Mouse (Mus musculus) intestine, postnatal 0 days (tissue): ENCODE measurements at regions not wholly inside any gene's neighbourhood (a gene's known extent, or its start where the extent isn't known, plus 50 kb on each side); places are given as distances from the start of the nearest gene placed in this dataset.

ENCODE experiments used
- ATAC-seq: fragments of 200-750 bp; cut with Nextera tagmentation; 2 replicates; pipeline ENCODE4 v1.8.0; 2017; ENCODE audit warnings: mild to moderate bottlenecking, moderate TSS enrichment, moderate library complexity
- H3K27ac ChIP-seq: fragments of 300-500 bp; sonication (generic); 2 replicates; pipeline ENCODE4 v1.5.1; 2014; ENCODE audit warnings: mild to moderate bottlenecking, low read depth, low read length, moderate library complexity
- H3K27me3 ChIP-seq: fragments of 300-500 bp; sonication (generic); replicated peaks from 2 replicates; pipeline ENCODE4 v1.6.1; 2014; ENCODE audit warnings: low read length, mixed read lengths; ENCODE audit not compliant: control insufficient read depth, insufficient read depth
- H3K36me3 ChIP-seq: fragments of 300-500 bp; sonication (generic); 2 replicates; pipeline ENCODE4 v1.6.1; 2014; ENCODE audit warnings: mild to moderate bottlenecking, moderate library complexity; ENCODE audit not compliant: control insufficient read depth, insufficient read depth
- H3K4me1 ChIP-seq: fragments of 300-500 bp; sonication (generic); replicated peaks from 2 replicates; pipeline ENCODE4 v1.6.1; 2014; ENCODE audit warnings: antibody characterized with exemption, low read length, mixed read lengths; ENCODE audit not compliant: control insufficient read depth, insufficient read depth
- H3K4me2 ChIP-seq: fragments of 300-500 bp; sonication (generic); replicated peaks from 2 replicates; pipeline ENCODE4 v1.6.1; 2014; ENCODE audit warnings: low read depth, mild to moderate bottlenecking, moderate library complexity
- H3K4me3 ChIP-seq: fragments of 300-500 bp; sonication (generic); 2 replicates; pipeline ENCODE4 v1.5.1; 2014; ENCODE audit warnings: low read depth, low read length
- H3K9ac ChIP-seq: fragments of 300-500 bp; sonication (generic); 2 replicates; pipeline ENCODE4 v1.6.1; 2014; ENCODE audit warnings: mild to moderate bottlenecking, low read depth, low read length
- H3K9me3 ChIP-seq: fragments of 300-500 bp; sonication (generic); 2 replicates; pipeline ENCODE4 v1.6.1; 2016; ENCODE audit warnings: mixed run types; ENCODE audit not compliant: control insufficient read depth
- CTCF ChIP-seq: sonication (generic); IDR thresholded peaks from 2 replicates; pipeline ENCODE4 v1.5.1; 2016; ENCODE audit warnings: low read depth, mild to moderate bottlenecking, control low read depth, antibody characterized with exemption, moderate library complexity
- WGBS: fragments of 180-500 bp; shearing (Covaris S2); extraction: QIAGEN DNeasy Blood & Tissue Kit; methylation state at CpG from one replicate; pipeline ENCODE4 v1.1.7; 2014; 5-methylcytosine and 5-hydroxymethylcytosine counted together

- Histone ChIP-seq H3K4me1 (no peaks in the 10 kb centered on the region), H3K9me3 (no peaks in the 10 kb centered on the region), H3K27ac (no peak overlapping the region), H3K4me2 (peak overlapping the region; percentile 53), H3K4me3 (peak overlapping the region; percentile 0; the same call in 1 of the 2 replicates), H3K9ac (no peak overlapping the region), H3K27me3 (0 out of 2 replicates have a peak, but pooled peaks cover 8% of the 10 kb centered on the region), H3K36me3 (no peaks in the 10 kb centered on the region)
- 5% methylated on average over 14 of the region's 14 CpGs for WGBS
- peak; percentile 99 for TF ChIP-seq CTCF
- ATAC-seq = peak; percentile 78
Measured at GRCm38 (mm10) chr4:114665684-114666083, 155.8 kb upstream of the Gm12830 start.

GRCm38 (mm10) chr4:114666238-114666978, 155.1 kb upstream of the Gm12830 start:
- WGBS = 14% methylated on average over 41 of the region's 41 CpGs
- Histone ChIP-seq H3K9ac (peak overlapping the region; percentile 2; the same call in 1 of the 2 replicates), H3K27ac (no peak overlapping the region), H3K4me1 (no peaks in the 10 kb centered on the region), H3K4me3 (peak overlapping the region; percentile 0), H3K36me3 (no peaks in the 10 kb centered on the region), H3K27me3 (0 out of 2 replicates have a peak, but pooled peaks cover 8% of the 10 kb centered on the region), H3K9me3 (no peaks in the 10 kb centered on the region), H3K4me2 (peak overlapping the region; percentile 53)
- no peak for TF ChIP-seq CTCF
- ATAC-seq = peak; percentile 67

GRCm38 (mm10) chr4:114666979-114667328, 154.6 kb upstream of the Gm12830 start:
- ATAC-seq = peak; percentile 31; the same call in 1 of the 2 replicates
- Histone ChIP-seq H3K4me1 (no peaks in the 10 kb centered on the region), H3K4me3 (peak overlapping the region; percentile 0), H3K9ac (0 out of 2 replicates have a peak overlapping the region, but pooled peaks have one; percentile 2), H3K36me3 (no peaks in the 10 kb centered on the region), H3K4me2 (peak overlapping the region; percentile 53), H3K27ac (no peak overlapping the region), H3K27me3 (0 out of 2 replicates have a peak, but pooled peaks cover 8% of the 10 kb centered on the region), H3K9me3 (no peaks in the 10 kb centered on the region)
- WGBS = 29% methylated on average over 13 of the region's 13 CpGs
- TF ChIP-seq CTCF = peak; percentile 63

- Histone ChIP-seq H3K27me3 (0 out of 2 replicates have a peak, but pooled peaks cover 2% of the 10 kb centered on the region), H3K36me3 (no peaks in the 10 kb centered on the region), H3K27ac (no peak overlapping the region), H3K9ac (no peak overlapping the region), H3K4me2 (no peak overlapping the region), H3K9me3 (no peaks in the 10 kb centered on the region), H3K4me1 (no peaks in the 10 kb centered on the region), H3K4me3 (no peak overlapping the region)
- 69% methylated on average over 5 of the region's 5 CpGs for WGBS
- no peak for TF ChIP-seq CTCF
- no peak for ATAC-seq
Measured at GRCm38 (mm10) chr4:114672096-114672720, 149.3 kb upstream of the Gm12830 start.

- Histone ChIP-seq H3K4me2 (no peak overlapping the region), H3K9ac (no peak overlapping the region; the same call in 1 of the 2 replicates), H3K4me3 (no peak overlapping the region), H3K36me3 (no peaks in the 10 kb centered on the region), H3K27me3 (no peaks in the 10 kb centered on the region), H3K4me1 (0 out of 2 replicates have a peak, but pooled peaks cover 5% of the 10 kb centered on the region), H3K9me3 (no peaks in the 10 kb centered on the region), H3K27ac (peak overlapping the region; percentile 57)
- peak; percentile 24; the same call in 1 of the 2 replicates for TF ChIP-seq CTCF
- WGBS = 32% methylated on average over 13 of the region's 13 CpGs
- peak; percentile 85 for ATAC-seq
Measured at GRCm38 (mm10) chr4:114676908-114677898, 144.3 kb upstream of the Gm12830 start.
